Mouse (Mus musculus): ENCODE data around the gene Gm17617. TPM values are rescaled to one million over a fixed set of nuclear protein-coding genes. Genes with fewer than 3 reads are reported as not detected.

Gene Gm17617
- polyA plus RNA-seq, 1 experiment, result not detected

- H3K4me1 ChIP-seq (ENCODE audit: control insufficient read depth, insufficient read depth, low read length), result peaks cover 4% of the 10 kb centered on the region; the same call in 1 of the 2 replicates
- TF ChIP-seq CTCF (IDR thresholded peaks at IDR 0.05; ENCODE audit: control insufficient read depth, insufficient read depth, low read length) (no peak), POLR2A (IDR thresholded peaks at IDR 0.05; ENCODE audit: borderline replicate concordance, control insufficient read depth, low read depth, low read length) (no peak)
- WGBS, result 84% methylated on average over 4 of the region's 4 CpGs
- H3K4me3 ChIP-seq (replicated peaks; ENCODE audit: control insufficient read depth, low read depth, low read length), result no peak overlapping the region
- no peak overlapping the region for H3K27ac ChIP-seq (ENCODE audit: control insufficient read depth, insufficient read depth, low read depth, low read length, poor library complexity)
These were observed 26.2 kb downstream of the Gm17617 start for GRCm38 (mm10) chr13:55107116-55107515.

- Histone ChIP-seq H3K4me1 (ENCODE audit: control insufficient read depth, insufficient read depth, low read length) (peaks cover 4% of the 10 kb centered on the region; the same call in 1 of the 2 replicates), H3K4me3 (replicated peaks; ENCODE audit: control insufficient read depth, low read depth, low read length) (peak overlapping the region; percentile 89), H3K27ac (ENCODE audit: control insufficient read depth, insufficient read depth, low read depth, low read length, poor library complexity) (peak overlapping the region; percentile 66)
- WGBS, result 23% methylated on average over 8 of the region's 8 CpGs
- TF ChIP-seq POLR2A (IDR thresholded peaks at IDR 0.05; ENCODE audit: borderline replicate concordance, control insufficient read depth, low read depth, low read length) (no peak), CTCF (IDR thresholded peaks at IDR 0.05; ENCODE audit: control insufficient read depth, insufficient read depth, low read length) (no peak)
These were observed 27.2 kb downstream of the Gm17617 start for GRCm38 (mm10) chr13:55105953-55106691.

GRCm38 (mm10) chr13:55105045-55105952, 28.0 kb downstream of the Gm17617 start, which contains the start of gene Zfp346:
Zfp346 (plus strand) TSS chr13:55105311.
- H3K4me3 ChIP-seq (replicated peaks; ENCODE audit: control insufficient read depth, low read depth, low read length), result peak within 1 kb of the TSS; percentile 89
- TF ChIP-seq POLR2A (IDR thresholded peaks at IDR 0.05; ENCODE audit: borderline replicate concordance, control insufficient read depth, low read depth, low read length) (peak; percentile 99), CTCF (IDR thresholded peaks at IDR 0.05; ENCODE audit: control insufficient read depth, insufficient read depth, low read length) (peak; percentile 23; the same call in 1 of the 2 replicates)
- peaks cover 4% of the 10 kb centered on the region; the same call in 1 of the 2 replicates for H3K4me1 ChIP-seq (ENCODE audit: control insufficient read depth, insufficient read depth, low read length)
- WGBS, result under 1% methylated on average over 66 of the region's 66 CpGs
- peak within 1 kb of the TSS; percentile 66 for H3K27ac ChIP-seq (ENCODE audit: control insufficient read depth, insufficient read depth, low read depth, low read length, poor library complexity)

- H3K27ac ChIP-seq (ENCODE audit: control insufficient read depth, insufficient read depth, low read depth, low read length, poor library complexity), result no peak overlapping the region
- 70% methylated on average over 2 of the region's 2 CpGs for WGBS
These were observed 30.0 kb downstream of the Gm17617 start for GRCm38 (mm10) chr13:55103351-55103750.

GRCm38 (mm10) chr13:55102366-55102765, 31.0 kb downstream of the Gm17617 start:
- H3K4me3 ChIP-seq (replicated peaks; ENCODE audit: control insufficient read depth, low read depth, low read length), result no peak overlapping the region
- H3K27ac ChIP-seq (ENCODE audit: control insufficient read depth, insufficient read depth, low read depth, low read length, poor library complexity), result no peak overlapping the region
- TF ChIP-seq POLR2A (IDR thresholded peaks at IDR 0.05; ENCODE audit: borderline replicate concordance, control insufficient read depth, low read depth, low read length), result no peak
- H3K4me1 ChIP-seq (ENCODE audit: control insufficient read depth, insufficient read depth, low read length), result peaks cover 5% of the 10 kb centered on the region; the same call in 1 of the 2 replicates
- 88% methylated on average over 3 of the region's 3 CpGs for WGBS

More at GRCm38 (mm10) chr13:55103351-55103750, 30.0 kb downstream of the Gm17617 start:
- no peak overlapping the region for H3K4me3 ChIP-seq (replicated peaks; ENCODE audit: control insufficient read depth, low read depth, low read length)
- TF ChIP-seq CTCF (IDR thresholded peaks at IDR 0.05; ENCODE audit: control insufficient read depth, insufficient read depth, low read length) (no peak), POLR2A (IDR thresholded peaks at IDR 0.05; ENCODE audit: borderline replicate concordance, control insufficient read depth, low read depth, low read length) (no peak)
- peaks cover 5% of the 10 kb centered on the region; the same call in 1 of the 2 replicates for H3K4me1 ChIP-seq (ENCODE audit: control insufficient read depth, insufficient read depth, low read length)

- H3K4me1 ChIP-seq (ENCODE audit: control insufficient read depth, insufficient read depth, low read length), result peaks cover 5% of the 10 kb centered on the region; the same call in 1 of the 2 replicates
- no peak overlapping the region for H3K4me3 ChIP-seq (replicated peaks; ENCODE audit: control insufficient read depth, low read depth, low read length)
- WGBS, result 93% methylated on average over 11 of the region's 11 CpGs
- TF ChIP-seq POLR2A (IDR thresholded peaks at IDR 0.05; ENCODE audit: borderline replicate concordance, control insufficient read depth, low read depth, low read length) (no peak), CTCF (IDR thresholded peaks at IDR 0.05; ENCODE audit: control insufficient read depth, insufficient read depth, low read length) (no peak)
- H3K27ac ChIP-seq (ENCODE audit: control insufficient read depth, insufficient read depth, low read depth, low read length, poor library complexity), result no peak overlapping the region
These were observed 31.7 kb downstream of the Gm17617 start for GRCm38 (mm10) chr13:55101627-55102026.

GRCm38 (mm10) chr13:55099726-55100478, 33.4 kb downstream of the Gm17617 start, which contains the start of gene Uimc1:
Uimc1 (minus strand) TSS chr13:55100300.
- Histone ChIP-seq H3K27ac (ENCODE audit: control insufficient read depth, insufficient read depth, low read depth, low read length, poor library complexity) (peak within 1 kb of the TSS; percentile 91), H3K4me3 (replicated peaks; ENCODE audit: control insufficient read depth, low read depth, low read length) (peak within 1 kb of the TSS; percentile 92), H3K4me1 (ENCODE audit: control insufficient read depth, insufficient read depth, low read length) (peaks cover 1% of the 10 kb centered on the region; the same call in 1 of the 2 replicates)
- TF ChIP-seq POLR2A (IDR thresholded peaks at IDR 0.05; ENCODE audit: borderline replicate concordance, control insufficient read depth, low read depth, low read length) (peak; percentile 80; the same call in 1 of the 2 replicates), CTCF (IDR thresholded peaks at IDR 0.05; ENCODE audit: control insufficient read depth, insufficient read depth, low read length) (no peak)
- under 1% methylated on average over 71 of the region's 81 CpGs for WGBS

Data from bone marrow, adult 2 months (tissue).